Mouse (Mus musculus) heart, adult 9 months (tissue): Measurements from ENCODE around the gene Jaml.
"Not testable (repeated sequence)": the region's sequence is repeated elsewhere in the genome, so short reads cannot be mapped to it uniquely, and the experiment has no call there.

ENCODE experiments used
- DNase-seq, 2 experiments: peaks; one replicate each; pipeline ENCODE4 v3.0.0; 2022; ENCODE audit warnings: low spot score in 2 of 2

The Jaml gene

DNA sequence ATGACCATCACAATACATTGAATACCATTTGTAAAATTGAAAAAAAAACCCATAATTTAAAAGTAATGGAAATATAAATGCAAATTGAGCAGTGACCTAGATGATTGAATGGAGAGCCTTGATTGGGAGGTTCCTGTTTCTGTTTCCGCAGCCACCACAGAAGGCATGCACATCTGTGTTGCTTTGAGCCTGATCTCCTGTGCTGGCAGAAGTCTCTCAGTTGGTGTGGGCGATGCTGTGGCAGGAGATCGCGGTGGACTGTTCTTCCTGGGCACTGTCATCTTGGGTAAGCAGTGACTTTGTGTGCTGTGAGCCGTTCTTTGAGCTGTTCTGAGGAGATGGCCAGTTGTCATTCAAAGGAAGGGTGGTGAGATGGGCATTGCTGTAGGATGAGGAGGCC lies at the start of gene Jaml:
TSS of gene Jaml (plus strand) at position 173 of the 400 bp plus-strand sequence.
- no peak for DNase-seq

DNA sequence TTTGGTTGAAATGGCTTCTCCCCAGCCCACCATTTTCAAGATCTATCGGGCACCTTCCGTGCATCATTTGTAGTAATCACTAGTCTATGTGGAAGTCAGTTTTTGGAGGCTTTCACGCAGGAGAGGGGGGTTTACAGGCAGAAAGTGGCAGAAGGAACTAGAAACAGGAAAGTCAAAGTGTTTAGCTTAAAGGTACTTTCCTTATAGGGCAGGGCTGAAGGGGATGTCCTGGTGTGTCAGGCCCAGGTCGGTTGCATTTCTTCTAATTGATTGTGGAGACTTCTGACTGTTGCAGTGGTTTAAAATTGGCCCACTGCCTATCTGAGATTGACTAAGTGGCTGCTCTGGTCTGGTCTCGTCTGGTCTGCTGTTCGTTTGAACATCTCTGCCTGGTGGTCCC lies 48.6 kb upstream of the Jaml start:
- no peak for DNase-seq

DNA sequence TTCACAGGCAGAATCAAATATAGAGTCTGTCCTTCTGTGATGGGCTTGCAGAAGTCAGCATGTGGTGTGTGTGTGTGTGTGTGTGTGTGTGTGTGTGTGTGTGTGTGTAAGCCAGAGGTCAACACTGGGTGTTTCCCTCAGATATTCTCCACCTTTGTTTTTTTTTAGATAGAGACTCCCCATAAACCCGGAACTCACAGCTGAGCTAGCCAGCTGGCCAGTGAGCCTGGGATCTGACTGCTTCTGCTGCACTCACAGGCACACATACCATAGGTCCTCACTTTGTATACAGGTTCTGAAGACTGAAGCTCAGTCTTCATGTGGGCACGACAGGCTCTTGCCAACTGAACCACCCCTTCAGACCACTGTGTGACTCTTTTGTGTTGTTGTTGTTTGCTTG lies 46.7 kb upstream of the Jaml start:
- DNase-seq = no peak

DNA sequence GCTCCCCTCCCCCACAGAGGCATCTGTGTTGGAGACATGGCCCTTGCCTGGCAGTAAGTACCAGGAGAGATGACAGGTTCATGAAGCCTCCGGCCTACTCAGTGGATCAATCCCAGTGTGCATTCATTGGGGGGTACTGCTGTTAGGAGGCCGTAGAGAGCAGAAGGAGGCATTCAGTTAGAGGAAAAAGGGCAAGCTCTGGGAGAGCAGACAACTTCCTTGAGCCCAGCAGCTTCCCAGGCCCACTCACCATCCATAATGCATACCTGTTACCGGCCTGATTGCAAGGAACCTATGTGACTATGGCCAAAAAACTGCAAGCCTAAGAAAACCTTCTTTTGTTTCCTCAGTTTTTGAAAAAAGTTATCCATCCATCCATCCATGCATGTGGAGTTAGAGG lies 44.5 kb upstream of the Jaml start:
- no peak for DNase-seq

DNA sequence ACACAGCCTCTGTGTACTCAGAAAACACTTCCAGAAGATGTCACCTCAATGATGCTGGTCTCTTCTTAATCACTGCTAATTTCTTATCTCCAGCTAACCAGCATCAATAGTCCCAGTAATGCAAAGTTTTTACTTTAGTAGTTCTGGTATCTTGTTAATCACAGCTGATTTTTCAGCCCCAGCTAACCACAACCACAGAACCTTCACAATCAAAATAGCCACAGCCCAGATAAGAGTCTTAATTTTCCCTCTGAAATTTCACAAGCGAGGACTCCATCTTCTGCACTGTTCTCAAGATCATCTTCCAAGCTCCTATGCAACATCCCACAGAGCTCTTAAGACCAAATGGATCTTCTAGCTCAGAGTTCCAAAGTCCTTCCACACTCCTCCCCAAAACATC lies 41.2 kb upstream of the Jaml start:
- DNase-seq = not testable (repeated sequence)

DNA sequence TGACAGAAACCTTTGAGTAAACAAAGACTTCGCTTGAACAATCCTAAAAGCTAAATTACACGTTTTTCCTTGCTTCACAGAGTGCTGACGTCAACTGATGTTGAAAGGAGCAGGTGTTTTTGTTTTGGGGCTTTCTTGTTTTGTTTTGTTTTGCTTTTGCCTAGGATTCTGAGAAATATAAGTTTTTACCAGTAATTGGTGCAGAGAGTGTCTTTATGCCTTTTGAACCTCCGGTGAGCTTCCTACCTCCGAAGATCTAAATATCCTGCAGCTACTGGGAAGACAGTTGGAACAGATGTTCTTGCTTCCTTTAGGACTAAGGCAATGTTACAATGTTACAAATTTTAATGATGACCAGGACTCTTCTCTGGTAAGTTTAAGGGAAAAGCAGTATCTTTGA lies 39.5 kb upstream of the Jaml start, which contains the start of gene Mpzl2:
TSS of gene Mpzl2 (plus strand) at position 301 of the 400 bp plus-strand sequence.
- no peak for DNase-seq

DNA sequence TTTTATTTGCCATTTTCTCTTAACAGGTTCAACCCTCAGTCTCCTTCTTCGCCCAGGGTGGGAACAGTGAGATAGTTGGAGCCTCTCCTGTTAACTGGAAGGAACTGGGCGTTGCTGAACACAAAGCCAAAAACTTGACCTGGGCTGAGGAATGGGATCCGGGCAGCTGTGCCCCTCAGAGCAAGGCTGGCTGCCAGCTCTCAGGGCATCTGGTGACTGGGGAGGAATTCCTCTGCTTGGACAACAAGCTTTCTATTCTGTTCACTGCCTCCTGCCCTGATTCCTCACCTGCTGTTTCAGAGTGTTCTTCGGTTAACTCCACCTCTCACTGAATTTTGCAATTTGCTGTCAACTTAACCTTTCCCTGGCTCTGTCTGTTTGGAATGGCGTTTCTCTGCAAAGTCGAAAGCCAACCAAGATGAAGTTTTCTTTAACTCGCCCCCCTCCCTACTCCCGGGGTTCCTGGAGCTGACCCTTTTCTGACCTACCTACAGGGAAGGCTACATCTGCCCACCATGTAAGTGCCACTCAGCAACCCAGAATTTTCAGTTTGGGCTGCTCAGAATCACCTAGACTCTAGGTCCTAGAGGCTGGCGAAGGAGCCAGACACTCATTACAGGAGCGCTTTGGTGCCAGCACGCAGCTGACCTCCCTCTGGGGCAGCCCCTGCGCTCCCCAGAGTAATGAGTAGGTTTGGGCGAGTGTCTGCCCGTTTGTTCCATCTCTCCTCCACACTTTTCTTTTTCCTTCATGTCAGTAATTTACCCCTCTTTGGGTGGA lies 38.7 kb upstream of the Jaml start:
- DNase-seq = no peak

DNA sequence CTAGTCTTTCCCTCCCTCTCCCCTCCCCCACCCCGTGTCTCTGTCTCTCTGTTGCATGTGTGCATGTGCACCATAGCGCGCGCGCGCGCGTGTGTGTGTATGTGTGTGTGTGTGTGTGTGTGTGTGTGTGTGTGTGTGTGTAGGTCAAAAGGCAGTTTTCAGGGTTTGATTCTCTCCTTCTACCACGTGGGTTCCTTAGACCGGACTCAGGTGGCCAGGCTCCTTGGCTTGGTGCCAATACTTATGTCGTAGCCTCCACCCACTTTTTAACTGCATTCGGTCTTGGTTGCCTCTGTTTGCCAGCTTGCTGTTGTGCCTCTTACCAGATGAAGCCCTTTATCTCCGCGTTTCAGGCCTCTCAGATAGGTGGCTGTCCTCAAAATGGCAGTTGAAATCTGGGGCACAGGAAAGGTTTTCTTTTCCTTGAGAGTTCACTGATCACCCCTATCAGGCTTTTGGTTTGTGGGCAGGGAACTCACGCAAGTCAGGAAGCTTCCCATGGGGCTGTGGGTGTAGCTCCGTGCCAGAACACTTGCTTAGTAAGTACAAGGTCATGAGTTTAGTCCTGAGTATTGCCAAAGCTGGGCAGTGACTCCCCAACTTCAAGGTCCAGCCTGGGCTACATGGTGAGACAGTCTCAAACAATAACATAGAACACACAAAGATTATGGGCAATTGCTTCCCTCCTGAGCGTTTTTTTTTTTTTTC lies 37.7 kb upstream of the Jaml start:
- no peak for DNase-seq

DNA sequence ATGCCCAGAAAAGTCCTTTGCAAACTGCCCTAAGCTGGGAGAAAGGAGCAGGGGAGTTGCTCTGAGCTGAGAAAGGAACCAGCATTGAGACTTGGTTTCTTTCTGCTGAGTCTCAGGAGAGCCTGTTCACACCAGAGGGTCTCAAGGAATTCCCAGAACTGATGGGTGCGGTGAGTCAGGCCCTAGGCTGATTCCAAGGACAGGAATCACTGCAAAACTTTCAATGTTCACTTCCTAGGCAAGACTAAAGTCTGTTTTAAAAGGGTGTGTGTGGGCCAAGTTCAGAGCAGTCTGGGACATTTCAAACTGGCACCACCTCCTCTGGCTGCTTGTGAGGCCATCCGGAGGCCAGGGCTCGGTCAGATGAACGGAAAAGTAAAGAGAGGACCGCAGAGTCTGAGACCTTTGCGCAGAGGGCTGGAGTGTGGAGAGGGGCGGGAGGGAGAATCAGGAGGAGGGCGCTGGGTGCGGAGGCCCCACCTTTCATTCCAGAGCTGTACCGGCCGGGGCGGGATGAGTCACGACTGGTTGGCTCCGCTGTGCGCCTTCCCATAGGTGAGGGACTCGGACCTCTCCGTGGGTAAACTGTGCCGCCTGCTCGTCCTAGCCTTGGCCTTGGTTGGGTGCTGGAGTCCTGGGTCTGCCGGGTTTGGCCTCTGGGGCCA lies 36.8 kb upstream of the Jaml start:
- DNase-seq = peak; percentile 6 to 17

DNA sequence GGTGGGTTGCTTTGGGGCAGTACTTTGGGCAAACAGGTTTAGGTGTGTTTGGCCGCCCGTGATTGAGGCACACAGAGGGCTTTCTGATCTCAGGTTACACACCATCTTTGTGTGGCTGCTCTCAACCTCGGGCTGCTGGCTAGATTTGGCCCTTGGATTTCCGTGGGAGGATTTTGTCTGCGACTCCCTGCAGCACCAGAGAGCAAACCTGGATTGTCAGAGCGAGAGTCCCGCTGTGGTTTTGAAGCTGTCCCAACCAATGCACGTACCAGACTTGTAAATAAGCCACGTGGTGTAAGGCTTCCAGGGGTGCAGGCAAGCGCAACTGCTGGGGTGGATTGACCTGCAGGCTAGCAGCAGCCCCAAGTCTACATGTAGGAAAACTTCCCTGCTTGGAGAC lies 36.0 kb upstream of the Jaml start:
- DNase-seq = no peak

DNA sequence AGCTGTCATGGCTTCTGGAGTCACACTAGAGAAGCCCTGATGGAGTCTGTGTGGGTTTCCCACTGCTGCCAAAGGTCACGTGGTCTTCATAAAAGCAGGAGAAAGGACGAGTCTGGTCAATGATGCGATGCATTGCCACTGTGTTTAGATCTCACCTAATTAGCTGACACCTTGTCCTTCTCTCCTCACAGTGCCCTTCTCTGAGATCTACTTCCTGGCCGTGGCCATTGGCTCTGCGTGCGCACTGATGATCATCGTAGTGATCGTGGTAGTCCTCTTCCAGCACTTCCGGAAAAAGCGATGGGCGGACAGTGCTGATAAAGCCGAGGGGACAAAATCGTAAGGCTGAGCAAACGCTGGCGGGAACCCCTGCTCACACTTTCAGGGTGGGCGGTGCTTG lies 32.0 kb upstream of the Jaml start:
- no peak for DNase-seq

DNA sequence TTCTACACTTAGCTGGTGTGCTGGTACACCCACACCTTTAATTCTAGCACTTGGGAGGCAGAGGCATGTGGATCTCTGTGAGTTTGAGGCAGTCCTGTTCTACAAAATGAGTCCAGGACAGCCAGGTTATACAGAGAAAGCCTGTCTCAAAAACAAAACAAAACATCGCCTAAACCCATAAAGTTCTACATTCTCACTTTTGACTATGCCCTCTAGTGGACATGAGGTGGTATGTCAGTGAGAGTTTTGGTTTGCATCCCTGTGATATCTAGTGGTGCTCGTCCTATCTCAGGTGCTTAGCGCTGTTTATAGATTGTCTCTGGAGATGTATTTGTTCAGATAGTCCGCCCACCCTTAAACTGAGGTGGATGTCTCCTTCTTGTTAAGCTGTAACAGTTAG lies 30.5 kb upstream of the Jaml start:
- DNase-seq = no peak

DNA sequence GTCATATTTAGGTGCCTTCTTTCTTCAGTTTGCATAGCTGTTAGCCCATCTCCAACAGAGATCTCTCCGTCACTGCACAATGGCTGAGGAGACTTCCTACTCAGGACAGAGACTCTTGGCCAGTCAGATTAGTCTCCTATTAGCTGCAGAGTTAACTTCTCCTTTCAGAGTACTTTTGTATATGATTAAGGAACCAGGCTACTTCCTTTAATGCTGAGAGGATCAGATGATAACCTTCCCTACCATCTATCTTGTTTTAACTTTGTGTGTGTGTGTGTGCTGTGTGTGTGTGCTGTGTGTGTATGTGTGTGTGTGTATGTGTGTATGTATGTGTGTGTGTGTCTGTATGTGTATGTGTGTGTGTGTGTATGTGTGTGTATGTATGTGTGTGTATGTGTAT lies 29.3 kb upstream of the Jaml start:
- no peak for DNase-seq

DNA sequence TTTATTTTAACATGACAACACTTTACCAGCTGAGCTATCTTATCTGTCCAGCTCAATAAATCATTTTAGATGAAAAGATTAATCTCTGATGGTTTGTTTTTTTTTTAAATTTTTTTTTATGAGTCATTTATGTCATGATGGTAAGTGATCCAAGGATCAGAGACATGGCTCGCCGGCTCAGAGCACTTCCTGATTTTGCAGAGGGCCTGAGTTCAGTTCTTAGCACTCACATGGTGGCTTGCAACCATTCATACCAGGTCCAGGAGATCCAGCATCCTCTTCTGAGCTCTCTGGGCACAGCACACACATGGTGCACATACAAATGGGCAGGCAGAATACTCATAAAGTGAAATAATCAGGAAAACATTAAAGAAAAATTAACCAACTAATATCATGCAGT lies 28.7 kb upstream of the Jaml start:
- no peak for DNase-seq

DNA sequence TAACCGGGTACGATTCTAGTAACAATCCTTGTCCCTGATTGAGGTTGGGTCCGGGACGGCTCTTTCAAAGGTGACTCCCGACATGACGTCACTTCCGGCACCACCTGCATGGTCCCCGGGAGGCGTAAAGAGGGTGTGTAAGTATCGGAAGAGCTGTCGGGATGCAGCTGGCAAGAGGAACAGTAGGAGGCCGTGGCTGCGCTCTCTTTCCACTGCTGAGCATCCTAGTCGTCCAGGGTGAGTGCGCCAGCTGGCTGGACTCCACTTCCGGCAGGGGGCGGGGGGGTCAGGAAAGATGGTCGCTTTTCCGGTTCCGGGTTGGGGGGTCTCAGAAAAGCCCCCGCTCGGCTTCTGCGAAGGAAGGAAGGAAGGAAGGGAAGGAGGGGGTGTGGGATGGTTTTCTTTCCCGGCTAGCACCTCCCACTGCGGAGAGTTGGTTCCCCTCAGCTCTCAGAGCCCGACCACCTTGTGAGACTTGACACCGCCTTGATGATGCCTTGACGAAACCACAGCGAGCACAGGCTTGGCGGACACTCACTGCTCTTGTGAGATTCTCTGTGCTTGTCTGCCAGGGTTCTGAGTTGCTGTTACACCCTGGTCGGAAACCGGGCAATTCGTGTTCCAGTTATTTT lies 23.8 kb upstream of the Jaml start, which contains the start of gene Mpzl3:
TSS of gene Mpzl3 (plus strand) at position 105 of the 632 bp plus-strand sequence.
- DNase-seq = peak; percentile 64 to 73

DNA sequence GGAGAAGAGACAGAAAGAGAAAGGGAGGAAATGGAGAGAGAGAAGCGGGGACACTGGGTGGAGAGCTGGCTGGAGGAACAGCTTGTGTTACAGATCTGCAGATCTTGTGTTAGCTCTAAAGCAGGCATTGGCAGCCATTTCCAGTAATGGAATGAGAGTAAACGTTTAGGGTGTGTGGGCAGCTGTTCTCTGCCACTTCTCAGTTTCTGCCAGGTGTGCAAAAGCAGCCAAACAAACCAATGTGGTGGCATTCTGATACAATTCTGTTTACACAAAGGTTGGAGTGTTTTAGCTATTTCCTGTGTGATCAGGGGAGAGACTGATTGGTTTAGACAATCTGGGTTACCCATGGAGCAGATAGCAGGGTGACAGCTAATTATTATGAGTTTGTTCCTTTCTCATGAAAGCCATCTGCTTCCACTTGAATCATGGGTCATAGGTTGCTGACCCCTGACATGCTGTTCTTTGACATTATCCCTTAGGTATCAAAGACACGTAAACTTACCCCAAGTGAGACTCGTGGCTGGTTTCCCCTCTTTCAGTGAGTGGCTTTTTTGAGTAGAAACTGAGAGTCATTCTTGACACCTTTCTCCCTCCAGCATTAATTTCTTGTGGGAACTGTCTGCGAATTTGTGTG lies 20.6 kb upstream of the Jaml start:
- no peak for DNase-seq

DNA sequence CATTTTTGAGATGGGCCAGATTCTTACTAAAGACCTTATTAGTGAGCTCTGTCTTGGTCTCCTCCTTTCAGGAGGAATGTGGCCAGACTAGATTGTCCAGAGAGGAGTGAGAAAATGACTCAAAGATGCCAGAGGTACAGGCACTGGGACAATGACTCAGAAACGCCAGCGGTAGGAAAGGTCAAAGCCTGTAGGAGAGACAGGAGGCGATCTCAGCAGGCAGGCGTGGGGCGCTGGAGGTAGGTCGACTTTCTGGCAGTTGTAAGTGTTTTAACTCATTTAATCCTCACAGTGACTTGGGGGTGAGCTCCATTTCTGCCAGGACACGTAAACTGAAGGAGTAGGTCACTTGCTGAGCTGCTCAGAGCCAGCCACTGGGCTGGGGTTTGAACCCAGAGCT lies 18.8 kb upstream of the Jaml start:
- no peak for DNase-seq

DNA sequence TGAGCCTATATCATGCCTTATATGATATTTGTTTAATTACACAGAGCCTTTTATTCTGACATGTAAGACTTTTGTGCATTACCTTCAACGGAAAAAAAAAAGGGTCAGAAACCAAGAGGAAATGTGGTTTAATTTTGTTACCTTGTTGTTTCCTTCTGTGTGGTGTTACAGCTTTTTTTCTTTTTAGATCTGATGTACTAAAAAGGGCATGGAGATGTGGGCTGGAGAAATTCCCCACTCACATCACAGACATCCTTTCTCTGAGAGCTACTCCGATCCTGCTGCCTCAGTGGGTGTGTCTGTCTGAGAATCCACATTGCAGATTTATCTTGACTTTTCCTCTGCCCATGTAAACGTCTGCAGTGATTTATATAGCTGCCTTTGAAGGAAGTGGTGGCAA lies 16.3 kb upstream of the Jaml start:
- no peak for DNase-seq

DNA sequence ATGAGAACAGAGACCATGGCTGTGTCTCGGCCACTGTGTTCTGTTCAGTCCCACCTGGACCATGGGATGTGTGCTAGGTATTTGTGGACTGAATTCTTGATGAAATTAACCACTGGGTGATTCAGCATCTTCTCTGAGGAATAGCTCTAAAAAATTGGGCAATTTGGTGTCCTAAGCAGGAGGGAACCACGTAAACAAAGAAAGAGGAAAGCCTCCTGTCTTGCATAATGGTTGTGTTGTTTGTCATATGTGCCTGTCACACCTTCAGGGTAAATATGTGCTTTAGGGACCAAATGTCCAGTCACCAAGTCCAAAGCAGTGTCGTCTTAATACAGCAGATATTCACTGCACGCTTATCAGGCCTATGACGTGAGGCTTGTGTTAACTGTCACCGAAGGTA lies 14.6 kb upstream of the Jaml start:
- DNase-seq = no peak

DNA sequence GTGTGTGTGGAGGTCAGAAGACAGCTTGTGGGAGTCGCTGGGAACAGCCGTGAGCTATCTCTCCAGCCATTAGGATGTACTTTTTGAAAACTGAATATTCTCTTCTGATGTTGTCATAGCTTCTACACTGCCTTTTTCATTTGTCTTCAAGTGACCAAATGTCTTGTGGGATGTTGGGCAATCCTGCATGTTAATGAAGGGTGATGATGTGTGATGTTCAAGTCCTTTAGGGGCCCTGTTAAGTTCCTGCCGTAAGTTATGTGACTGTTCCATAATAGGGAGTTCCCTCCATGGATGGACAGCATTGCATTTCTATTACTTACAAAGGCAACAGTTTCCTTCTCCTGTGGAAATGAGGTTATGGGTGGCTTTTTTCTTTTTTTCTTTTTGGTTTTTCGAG lies 12.2 kb upstream of the Jaml start:
- no peak for DNase-seq

DNA sequence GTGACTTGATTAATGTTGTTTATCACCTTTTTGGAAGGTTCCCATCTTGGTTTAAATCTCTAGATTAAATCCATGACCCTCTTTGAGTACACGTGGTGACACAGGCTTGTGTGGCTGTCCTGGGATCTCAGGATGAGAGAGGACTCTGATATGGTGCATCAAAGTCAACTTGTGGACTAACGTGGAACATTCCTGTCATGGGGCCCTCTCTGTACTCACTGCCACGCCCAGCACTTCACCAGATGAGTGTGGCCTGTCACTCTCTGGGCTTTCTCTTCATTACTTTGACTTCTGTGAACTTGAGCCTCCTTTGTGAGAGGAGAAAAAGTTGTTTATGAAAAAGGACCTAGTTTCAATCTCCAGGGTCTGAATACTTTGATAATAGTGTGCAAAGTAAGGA lies 7.2 kb upstream of the Jaml start:
- no peak for DNase-seq

DNA sequence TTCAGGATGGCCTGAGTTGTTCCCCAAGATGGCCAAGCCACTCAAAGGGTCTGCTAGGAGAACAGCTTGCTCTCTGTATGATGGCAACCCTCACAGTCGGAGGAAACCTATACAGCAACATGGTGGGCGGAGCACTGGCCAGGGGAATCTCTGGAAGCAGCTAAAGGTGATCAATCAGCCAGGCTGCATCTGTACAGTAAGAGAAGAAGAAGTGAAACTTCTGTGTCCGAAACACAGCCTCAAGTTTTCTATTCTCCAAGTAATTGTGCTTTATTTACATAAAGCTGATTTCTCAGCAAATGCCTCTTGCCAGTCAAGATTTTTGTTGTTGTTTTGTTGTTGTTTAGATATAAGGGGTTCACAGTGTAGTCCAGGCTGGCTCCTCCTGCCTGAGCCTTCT lies 1.1 kb upstream of the Jaml start:
- no peak for DNase-seq
